Mouse (Mus musculus): ENCODE results near the gene Set. TPM values are rescaled to one million over a fixed set of nuclear protein-coding genes. Genes with fewer than 3 reads are reported as not detected.
"Not testable (repeated sequence)": the region's sequence is repeated elsewhere in the genome, so short reads cannot be mapped to it uniquely, and the experiment has no call there.

Gene Set
- 100 to 1,000 TPM in 2 of 4 experiments, 10 to 100 TPM in 2; 98.3 to 109 (median 100) TPM for total RNA-seq (2022)

DNA sequence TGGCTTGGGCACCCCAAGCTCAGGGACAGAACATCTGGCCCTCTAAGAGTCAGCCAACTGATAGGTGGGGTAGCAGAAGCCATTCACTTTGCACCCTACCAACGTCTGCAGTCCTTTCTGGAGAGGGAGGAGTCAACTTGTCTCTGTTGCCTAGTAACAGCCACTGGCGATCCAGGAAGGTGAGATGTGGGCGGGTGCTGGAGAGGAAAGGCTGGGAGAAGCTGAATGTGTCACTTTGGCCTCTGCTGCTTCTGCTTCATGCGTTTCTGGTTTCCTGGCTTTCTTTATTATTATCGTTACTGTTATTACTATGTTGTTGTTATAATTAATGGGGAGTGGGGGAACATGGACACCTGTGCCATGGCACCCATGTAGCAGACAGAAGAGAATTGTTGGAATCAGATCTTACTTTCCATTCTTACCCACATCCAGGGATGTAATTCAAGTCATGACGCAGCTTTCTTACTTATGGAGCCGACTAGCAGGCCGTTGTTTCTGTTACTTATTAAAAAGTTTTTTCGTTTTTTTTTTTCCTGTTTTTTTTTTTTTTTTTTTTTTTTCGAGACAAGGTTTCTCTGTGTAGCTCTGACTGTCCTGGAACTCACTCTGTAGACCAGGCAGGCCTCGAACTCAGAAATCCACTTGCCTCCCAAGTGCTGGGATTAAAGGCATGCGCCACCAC, at the start of gene Set:
TSS of gene Set (plus strand) at position 156 of the 682 bp plus-strand sequence.
- DNase-seq (ENCODE audit: low spot score), result no peak

DNA sequence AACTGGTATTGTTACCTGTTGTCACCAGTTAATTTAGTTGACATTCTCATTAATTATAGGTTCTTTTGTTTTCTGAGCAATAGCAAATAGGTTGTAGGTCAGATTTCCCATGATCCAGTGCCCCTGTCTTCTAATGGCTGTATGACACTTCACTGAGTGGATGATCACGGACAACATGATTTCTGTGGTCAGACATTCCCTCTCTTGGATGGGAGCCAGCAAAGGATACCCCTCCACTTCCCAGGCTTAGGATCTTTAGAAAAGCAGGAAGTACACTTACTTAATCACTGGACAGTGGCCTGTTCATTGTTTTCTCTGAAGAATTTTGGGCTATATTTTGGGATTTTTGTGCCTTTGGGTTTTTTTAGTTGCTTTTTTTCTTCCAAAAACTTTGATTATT, 48.1 kb upstream of the Set start:
- DNase-seq (ENCODE audit: low spot score), result no peak

DNA sequence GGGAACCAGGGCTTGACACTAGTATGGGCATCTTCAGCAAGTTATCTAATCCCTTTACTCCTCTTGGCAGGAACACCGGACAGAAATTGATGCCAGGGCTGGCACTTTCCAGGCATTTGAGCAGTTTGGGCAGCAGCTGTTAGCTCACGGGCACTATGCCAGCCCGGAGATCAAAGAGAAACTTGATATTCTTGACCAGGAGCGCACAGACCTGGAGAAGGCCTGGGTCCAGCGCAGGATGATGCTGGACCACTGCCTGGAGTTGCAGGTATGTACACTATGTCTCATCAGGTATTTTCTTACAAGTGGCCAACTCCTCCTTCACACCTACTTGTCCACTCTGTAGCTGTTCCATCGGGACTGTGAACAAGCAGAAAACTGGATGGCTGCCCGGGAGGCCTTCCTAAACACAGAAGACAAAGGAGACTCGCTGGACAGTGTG, 46.3 kb upstream of the Set start:
- DNase-seq (ENCODE audit: low spot score), result peak; percentile 31

DNA sequence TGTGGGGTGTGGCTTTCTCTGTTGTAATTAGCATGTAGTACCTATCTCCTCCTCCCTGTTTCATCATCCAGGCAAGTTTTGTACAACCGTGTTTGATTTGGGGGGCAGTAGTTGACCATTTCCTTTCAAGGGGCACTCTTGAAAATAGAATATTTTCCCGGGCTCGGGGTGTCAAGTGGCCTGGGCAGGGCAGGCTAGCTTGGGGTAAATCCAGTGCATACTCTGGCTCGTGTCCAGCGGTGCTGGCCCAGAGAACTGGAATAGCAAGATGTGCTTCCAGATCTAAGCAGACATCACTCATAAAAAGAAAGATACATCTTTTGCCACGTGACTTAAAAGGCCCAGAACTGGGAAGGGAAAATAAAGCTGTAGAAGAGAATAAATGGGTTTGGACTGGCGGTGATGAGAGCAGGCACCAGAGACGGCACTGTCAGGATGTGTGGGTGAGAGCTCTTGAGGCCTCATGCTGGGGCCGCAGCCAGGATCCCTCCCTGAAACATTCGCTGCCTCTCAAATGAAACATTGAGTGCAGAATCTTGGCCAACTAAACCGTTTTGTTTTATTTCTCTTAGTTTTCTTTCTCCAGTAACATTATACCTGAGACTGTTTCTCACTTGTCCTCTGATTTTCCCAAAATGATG, 42.7 kb upstream of the Set start:
- peak; percentile 14 for DNase-seq (ENCODE audit: low spot score)

DNA sequence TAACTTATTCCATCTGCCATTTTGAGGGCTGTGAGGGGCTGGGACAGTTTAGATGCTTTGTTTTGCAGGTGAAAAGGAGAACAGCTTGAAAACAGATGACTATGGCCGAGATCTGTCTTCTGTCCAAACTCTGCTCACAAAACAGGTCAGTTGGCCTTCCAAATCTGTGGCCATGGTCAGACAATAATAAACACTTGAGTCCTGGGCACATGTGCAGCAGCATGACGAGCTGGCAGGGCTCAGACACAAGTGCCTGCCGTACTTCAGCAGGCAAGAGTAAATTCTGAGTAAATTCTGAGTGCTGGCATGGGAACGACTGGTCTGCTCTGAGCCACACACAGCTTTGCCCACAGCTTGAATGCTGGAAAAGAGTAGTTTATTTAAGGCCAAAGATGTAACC, 31.7 kb upstream of the Set start:
- peak; percentile 31 for DNase-seq (ENCODE audit: low spot score)

DNA sequence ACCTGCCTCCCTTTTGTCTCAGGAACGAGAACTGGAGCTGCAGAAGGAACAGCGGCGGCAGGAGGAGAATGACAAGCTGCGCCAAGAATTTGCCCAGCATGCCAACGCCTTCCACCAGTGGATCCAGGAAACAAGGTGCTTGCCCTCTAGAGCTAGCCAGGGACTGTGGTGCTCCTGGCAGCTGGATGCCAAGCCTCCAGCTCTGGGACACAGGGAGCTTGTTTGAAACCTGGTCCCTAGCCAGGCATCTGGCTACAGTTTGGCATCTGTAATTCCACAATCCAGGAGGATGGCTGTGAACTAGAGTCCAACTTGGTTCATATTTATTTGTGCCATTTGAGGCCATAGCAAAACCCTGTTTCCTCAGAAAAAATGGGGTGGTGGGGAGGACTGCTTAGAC, 30.2 kb upstream of the Set start:
- no peak for DNase-seq (ENCODE audit: low spot score)

DNA sequence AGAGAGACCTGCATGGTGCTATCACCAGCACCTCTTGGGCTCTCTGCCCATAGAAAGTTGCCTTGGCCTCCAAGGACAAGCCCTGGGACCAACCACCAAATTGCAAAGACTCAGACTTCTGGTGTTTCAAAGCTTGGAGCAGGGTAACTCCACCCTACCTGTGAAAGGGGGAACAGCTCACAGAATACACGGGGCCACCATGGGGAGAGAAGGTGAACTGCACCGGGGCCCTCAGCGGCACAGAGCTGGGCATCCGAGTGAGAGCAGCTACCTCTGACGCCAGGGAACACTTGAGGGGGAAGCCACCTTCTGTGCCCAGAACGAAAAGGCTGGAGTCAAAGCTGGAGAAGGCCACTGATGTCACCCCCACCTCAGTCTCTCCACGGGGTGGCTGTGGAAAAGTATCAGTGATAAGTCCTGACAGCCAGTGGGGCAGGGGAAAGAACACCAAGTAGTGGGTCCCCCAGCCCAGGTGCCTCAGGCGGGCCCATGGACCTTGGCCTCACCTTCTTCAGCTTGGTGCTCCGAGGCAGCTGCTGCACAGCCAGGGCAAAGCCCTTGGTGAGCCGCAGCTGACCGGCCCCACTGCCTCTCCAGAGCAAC, 24.8 kb upstream of the Set start:
- no peak for DNase-seq (ENCODE audit: low spot score)

DNA sequence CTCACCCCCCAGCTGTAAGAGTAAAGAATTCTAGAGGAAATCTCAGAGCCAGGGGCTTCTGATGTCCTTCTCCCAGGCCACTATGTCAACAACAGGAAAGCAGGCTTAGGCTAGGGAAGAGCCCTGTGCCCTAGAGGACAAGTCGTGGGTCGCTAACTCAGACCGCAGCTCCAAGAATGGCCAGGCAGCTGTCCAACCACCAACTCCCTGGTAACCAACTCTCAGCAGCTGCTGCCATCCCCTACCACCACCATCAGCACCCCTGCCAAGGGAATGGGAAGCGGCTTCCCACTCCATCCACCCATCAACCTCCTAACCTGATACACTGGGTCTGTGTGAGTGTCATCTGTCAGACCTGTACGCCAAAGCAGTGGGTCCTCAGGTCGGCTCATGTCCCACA, 24.2 kb upstream of the Set start:
- DNase-seq (ENCODE audit: low spot score), result no peak

DNA sequence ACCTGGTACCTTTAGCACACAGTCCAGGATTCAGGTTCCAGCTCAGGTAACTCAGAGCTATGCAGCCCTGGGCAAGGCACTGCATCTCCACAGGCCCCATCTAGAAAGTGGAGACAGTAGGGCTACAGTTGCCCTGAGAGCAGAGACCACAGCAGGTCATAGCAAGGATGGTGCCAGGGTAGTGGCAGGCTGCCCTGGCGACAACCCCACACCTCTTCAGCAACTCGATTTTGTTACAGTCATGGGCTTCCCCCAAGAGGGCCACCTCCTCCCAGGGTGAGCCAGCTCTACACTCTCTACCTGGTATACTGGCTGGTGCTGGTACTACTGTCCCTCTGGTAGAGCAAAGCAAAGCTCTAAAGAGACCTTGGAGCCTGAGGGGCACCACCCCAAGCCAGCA, 19.4 kb upstream of the Set start:
- DNase-seq (ENCODE audit: low spot score), result no peak

DNA sequence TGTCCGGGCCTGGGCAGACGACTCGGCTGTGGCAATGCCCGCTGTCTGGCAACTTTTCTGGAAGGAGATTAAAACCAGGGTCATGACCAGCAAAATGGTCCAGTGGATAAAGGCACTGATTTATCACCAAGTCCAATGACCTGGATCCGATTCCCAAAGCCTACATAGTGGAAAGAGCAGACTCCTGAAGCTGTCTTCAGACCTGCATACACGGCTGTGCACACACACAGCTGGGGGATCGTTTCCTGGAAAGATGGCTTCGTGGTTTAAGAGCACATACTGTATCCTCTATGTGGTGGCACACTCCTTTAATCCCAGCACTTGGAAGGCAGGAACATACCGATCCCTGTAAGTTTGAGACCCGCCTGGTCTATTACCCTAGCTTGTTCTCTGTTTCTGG, 18.8 kb upstream of the Set start:
- DNase-seq (ENCODE audit: low spot score), result no peak

DNA sequence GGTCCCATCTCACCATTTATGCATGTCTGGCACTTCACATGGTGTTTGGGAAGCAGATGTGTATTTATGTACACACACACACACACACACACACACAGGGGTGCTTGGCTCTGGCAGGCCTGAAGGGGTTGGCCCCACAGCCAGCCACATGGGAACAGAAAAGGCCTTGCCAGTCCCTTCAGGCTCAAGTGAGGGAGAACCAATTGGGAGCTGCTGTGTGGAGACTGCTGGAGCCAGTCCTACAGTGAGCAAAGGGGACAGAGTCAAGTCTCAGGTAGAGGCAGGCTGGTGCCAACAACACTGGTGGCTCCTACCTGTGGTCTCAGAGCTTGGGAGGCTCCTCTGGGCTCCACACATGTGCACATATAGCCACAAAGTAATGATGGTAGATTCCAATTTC, 17.5 kb upstream of the Set start:
- no peak for DNase-seq (ENCODE audit: low spot score)

DNA sequence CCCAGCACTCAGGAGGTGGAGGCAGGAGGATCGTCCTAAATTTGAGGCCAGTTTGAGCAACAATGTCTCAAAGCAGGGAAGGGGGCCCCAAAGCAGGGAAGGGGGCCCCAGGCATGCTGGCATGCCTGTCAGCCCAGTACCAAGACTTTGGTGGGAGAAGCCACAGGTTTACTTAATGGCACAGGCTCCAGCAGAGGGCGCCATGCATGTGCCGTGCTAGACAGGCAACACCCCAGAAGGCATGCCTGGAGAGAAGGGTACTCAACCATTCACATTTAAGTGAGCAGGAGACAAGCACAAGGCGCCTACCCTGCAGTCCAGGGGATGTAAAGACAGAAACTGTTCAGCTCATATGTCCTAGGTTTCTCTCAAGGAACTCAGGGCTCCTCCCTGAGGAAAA, 14.7 kb upstream of the Set start:
- peak; percentile 46 for DNase-seq (ENCODE audit: low spot score)

DNA sequence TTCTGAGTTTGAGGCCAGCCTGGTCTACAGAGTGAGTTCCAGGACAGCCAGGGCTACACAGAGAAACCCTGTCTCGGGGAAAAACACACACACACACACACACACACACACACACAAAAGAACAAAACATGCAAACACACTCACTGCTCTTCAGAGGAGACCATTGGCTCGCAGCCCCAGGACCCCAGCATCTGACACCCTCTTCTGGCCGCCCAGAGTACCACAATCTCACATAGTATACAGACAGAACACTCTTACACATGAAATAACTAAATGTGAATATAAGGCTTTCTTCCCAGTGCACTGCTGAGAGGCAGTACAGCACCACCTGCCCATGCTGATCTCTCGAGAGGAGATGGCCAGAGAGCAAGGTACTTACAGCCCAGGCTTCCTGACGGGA, 12.6 kb upstream of the Set start:
- DNase-seq (ENCODE audit: low spot score), result no peak

DNA sequence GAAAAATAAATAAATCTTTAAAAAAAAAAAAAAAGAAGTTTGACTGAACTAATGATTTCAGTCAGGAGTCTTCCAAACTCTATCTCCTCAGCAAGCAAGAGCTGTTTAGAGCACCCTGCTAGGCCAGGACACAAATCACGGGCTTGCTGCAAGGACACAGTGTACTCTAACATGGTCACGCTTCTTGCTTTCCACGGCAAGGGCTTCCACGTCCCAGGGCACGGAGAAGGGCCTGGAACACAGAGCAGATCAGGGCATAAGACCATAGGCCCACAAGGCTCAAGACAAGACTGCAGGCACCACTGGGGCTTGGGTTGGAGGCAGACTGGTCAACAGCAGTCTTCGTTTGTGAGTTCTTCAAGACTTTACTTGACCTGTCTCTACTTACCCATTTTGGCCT, 10.1 kb upstream of the Set start:
- no peak for DNase-seq (ENCODE audit: low spot score)

DNA sequence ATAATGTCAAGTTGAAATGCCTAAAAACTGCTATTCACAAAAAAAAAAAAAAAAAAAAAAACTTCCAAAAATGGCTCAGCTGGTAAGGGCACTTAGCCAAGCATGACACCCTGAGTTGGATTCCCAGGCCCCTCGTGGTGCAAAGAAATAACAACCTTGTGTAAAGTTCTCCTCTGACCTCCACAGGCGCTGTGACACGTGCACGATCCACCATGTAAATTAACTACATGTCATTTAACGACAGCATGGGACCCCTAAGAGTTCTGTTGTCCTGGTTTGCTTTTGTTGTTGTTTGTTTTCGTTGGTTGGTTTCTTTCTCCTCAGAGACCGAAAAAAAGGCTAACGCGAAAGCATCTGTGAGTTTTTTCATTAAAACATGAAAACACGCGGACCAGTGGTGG, 9.1 kb upstream of the Set start:
- DNase-seq (ENCODE audit: low spot score), result no peak

DNA sequence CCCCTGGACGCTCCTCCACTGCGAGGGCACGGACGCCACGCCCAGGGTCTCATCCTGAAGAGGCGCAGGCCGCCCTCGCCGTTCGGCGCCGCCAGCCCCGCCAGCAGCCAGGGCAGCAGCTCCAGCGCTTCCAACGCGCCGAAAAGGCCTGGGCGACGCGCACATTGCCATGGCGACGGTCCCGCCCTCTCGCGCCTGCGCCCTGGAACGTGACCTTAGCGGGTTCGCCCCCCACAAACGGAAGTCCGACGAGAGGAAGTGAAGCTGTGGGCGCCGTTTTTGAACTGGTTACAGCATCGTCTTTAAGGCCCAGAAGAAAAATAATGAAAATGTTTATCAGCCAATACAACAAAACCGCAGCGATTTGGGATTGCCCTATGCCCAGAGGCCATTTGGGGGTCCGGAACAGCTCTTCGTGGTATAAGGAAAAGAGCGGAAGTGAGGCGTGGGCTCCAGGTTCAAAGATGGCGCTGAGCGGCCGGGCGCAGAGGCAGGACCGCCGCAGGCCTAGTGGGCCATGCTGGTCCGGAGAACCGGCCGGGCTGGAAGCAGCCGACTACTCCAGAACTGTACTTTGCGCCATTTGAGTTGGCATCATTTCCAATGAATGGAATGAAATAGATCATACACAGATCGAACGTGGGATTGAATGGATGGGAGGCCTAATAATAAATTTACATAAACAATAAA, 8.3 kb upstream of the Set start, which contains the start of gene Wdr34:
TSS of gene Wdr34 (minus strand) at position 183 of the 690 bp plus-strand sequence.
- DNase-seq (ENCODE audit: low spot score), result peak; percentile 97

DNA sequence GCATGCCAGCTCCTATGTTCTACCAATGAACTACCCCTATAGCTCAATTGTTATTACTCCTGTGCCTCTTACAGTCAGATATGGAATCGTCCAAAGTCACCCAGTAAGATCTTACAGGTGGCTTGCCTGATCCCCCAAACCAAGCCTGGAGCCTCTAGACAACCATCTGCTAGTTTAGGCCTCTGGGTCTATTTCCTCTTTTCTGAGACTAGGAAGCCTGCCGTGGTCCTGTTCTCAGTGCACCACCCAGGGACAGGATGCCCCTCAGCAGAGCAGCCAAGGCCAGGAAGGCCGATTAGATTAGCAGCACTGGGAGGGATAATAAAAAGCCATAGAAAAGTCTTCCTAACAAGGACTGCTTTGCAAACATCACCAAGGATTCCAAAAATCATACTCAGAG, 7.3 kb upstream of the Set start:
- DNase-seq (ENCODE audit: low spot score), result no peak

DNA sequence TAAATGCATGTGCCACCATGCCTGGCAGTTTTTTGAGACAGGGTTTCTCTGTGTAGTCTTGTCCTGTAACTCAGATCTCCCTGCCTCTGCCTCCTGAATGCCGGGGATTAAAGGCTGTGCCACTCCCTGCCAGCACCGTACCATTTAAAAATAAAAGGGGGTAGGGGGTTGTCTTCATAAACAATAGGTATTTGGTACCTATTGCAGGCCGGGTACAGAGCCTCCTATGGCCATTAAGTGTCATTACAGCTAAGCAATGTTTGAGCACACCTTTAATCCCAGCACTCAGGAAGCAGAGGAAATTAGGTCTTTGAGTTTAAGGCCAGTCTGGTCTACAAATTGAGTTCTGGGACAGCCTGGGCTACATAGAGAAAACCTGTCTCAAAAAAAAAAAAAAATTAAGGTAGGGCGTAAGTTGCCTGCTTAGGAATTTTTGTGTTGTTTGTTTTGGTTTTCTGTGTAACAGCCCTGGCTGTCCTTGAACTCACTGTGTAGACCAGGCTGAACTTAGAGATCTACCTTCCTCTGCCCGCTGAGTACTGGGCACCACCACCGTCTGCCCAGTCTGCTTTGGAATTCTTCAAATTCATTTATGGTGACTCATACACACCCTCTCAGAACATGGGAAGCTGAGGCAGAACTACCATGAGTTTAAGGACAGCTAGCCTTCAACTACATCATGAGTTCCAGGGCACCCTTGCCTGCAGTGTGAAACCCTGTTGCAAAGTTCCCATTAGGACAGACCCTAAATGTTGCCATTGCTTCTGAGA, 5.0 kb upstream of the Set start:
- no peak for DNase-seq (ENCODE audit: low spot score)

DNA sequence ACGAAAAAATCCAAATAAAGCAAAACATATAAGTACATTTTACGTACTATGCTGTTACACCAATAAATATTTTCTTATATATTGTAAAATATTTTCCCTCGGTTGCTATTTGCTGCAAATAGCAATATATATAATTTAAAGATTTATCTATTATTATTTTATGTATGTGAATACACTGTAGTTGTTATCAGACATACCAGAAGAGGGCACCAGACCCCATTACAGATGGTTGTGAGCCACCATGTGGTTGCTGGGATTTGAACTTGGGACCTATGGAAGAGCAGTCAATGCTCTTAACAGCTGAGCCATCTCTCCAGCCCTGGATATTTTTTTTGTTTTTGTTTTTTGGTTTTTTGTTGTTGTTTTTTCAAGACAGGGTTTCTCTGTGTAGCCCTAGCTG, 1.9 kb upstream of the Set start:
- DNase-seq (ENCODE audit: low spot score), result not testable (repeated sequence)

DNA sequence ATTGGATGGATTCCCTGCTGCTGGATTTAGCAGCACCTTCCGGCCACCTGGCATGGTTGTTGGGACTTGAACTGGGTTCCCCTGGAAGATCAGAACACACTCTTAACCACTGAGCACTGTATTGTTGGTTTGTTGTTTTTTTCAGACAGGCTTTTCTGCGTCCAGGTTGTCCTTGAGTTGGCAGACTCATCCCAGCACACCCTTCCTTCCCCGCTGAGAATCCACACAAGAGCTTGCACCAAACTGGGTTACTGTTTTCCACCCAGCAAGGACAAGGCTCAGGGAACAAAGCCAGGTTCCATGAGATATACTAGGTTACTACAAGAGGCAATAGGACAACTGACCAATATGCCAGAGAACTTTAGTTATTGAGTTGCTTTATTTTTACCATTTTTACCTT, 442 bp upstream of the Set start:
- no peak for DNase-seq (ENCODE audit: low spot score)

DNA sequence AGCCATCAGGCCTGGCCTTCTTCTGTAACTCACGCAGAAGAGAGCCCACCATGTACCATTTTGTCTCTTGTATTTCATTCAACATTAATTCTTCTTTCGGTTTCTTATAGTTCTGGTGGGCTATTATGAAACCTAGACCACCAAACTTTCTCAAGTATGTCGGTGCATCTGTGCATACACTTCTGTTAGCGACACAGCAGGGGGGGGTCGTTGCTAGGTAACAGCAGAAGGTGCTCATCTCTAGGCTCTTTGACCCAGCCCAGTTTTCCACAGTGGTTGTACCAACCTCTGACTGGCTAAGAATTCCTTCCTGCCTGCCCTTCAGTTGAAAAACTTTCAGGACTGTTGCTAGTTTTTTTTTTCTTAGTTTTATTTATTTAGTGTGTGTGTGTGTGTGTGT, 1.2 kb downstream of the Set start:
- DNase-seq (ENCODE audit: low spot score), result no peak

Data from heart, adult 8-10 months (tissue).